Mouse (Mus musculus): ENCODE measurements around the gene Chaf1a. TPM values are rescaled to one million over a fixed set of nuclear protein-coding genes. Genes with fewer than 3 reads are reported as not detected.

Chaf1a gene
- total and polyA plus RNA-seq, 2 experiments from 2014 or later, result 2.7 to 2.8 TPM

DNA sequence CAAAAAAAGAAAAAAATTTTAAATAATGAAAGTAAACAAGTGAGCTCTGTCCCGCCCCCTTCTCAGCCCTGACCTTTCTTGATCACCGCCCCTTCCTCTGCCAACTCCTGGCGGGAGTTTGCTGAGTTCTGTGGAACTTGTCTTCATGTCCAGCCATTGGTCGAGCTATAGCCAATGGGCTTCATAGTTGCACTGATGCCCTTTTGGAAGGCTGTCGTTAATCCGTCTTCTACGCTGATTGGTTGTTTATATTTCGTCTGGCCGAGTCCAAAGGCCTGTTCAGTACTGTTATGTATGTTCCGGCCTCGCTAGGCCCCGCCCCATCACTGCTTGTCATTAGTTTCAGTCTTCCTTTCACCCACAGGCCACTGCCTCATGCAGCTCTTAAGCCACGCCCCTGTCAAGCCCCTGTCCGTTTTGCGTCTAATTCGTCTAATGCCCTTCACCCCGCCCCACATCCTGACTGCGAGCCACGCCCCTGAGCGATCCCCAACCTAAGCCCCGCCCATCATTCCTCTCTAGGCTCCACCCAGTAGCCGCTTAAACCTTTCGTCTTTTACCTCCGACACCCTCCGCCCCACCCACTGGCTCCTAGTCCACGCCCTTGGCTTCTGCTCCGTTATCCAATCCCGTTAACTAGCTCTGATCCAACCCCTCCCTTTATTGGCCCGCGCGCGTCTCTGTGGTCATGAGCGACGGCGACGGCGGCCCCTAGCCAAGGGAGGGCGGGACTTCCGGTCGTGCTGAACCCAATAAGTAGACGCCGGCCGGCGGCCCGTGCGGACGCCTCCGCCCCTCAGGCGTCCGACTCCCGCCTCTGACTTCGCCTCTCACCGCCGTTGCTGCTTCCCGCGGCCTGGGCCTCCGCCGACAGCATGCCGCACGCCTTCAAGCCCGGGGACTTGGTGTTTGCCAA, 38.9 kb downstream of the Chaf1a start, which contains the start of gene Hdgfl2:
TSS of gene Hdgfl2 (plus strand) at position 755 of the 916 bp plus-strand sequence.
- no peaks in the 10 kb centered on the region for H3K27me3 ChIP-seq (ENCODE audit: insufficient read depth, low read length)
- H3K27ac ChIP-seq (ENCODE audit: low read depth, low read length), result peak within 1 kb of the TSS; percentile 75
- peaks cover 22% of the 10 kb centered on the region for H3K4me1 ChIP-seq (ENCODE audit: insufficient read depth, low read length)
- peak within 1 kb of the TSS; percentile 81 for H3K9ac ChIP-seq (replicated peaks; ENCODE audit: low read length, poor library complexity, severe bottlenecking)
- H3K36me3 ChIP-seq (ENCODE audit: insufficient read depth, low read length), result no peaks in the 10 kb centered on the region
- no peak for TF ChIP-seq CTCF (IDR thresholded peaks at IDR 0.05)
- ATAC-seq (ENCODE audit: low FRiP score) (peak; percentile 93), DNase-seq (ENCODE audit: low spot score) (peak; percentile 100)
- peak within 1 kb of the TSS; percentile 98 for H3K4me2 ChIP-seq (ENCODE audit: low read depth, low read length, poor library complexity, severe bottlenecking)
- no peaks in the 10 kb centered on the region for H3K9me3 ChIP-seq (ENCODE audit: low read length)
- H3K4me3 ChIP-seq (ENCODE audit: low read depth, low read length), result peak within 1 kb of the TSS; percentile 98
- under 1% methylated on average over 61 of the region's 61 CpGs for WGBS

GRCm38 (mm10) chr17:56079921-56080320, 39.7 kb downstream of the Chaf1a start:
- 2% methylated on average over 11 of the region's 11 CpGs for WGBS
- Histone ChIP-seq H3K27ac (ENCODE audit: low read depth, low read length) (peak overlapping the region; percentile 75), H3K36me3 (ENCODE audit: insufficient read depth, low read length) (no peaks in the 10 kb centered on the region)

DNA sequence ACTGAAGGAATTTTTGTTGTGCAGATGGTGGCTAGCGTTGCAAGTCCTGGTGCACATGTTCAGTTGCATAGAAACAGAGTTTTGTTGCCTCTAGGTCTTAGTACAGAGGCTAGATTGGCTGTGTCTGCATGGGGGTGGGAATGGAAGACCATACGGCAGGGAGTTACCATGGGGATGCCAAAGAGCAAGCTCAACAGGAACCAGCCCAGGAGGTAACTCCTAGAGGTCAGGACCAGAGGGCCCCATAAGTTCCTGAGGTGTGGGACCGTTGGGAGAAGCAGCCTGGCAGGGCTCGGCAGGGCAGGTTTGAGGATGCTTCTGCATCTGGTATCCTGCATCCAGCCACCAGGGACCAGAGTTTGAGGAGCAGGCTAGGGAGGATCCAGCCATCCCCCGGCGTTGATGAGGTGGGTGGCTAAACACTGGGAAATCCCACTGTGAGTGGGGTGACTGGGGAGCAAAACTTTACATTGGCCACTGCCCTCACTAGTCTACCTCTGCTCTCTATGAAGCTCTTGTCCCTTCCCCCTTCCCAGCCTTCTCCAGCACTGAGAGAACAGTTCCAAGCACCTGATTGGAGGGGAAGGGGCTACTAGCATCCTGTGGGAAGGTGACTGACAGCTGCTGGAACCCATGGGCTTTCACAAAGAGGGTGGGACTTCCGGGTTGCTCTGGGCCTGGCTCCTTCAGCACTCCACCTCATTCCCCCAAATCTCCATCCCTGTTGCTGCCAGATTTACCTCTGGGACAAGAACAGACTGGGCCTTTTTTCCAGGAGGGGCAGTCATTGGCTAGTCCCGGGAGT, 40.7 kb downstream of the Chaf1a start:
- Histone ChIP-seq H3K27ac (ENCODE audit: low read depth, low read length) (0 out of 2 replicates have a peak overlapping the region, but pooled peaks have one; percentile 26), H3K27me3 (ENCODE audit: insufficient read depth, low read length) (no peaks in the 10 kb centered on the region), H3K9ac (replicated peaks; ENCODE audit: low read length, poor library complexity, severe bottlenecking) (peak overlapping the region; percentile 81), H3K4me3 (ENCODE audit: low read depth, low read length) (peak overlapping the region; percentile 98), H3K36me3 (ENCODE audit: insufficient read depth, low read length) (no peaks in the 10 kb centered on the region), H3K4me2 (ENCODE audit: low read depth, low read length, poor library complexity, severe bottlenecking) (peak overlapping the region; percentile 98), H3K4me1 (ENCODE audit: insufficient read depth, low read length) (peaks cover 16% of the 10 kb centered on the region), H3K9me3 (ENCODE audit: low read length) (no peaks in the 10 kb centered on the region)
- DNase-seq (ENCODE audit: low spot score) (peak; percentile 90), ATAC-seq (ENCODE audit: low FRiP score) (peak; percentile 28)
- TF ChIP-seq CTCF (IDR thresholded peaks at IDR 0.05), result peak; percentile 9; the same call in 1 of the 2 replicates
- WGBS, result 11% methylated on average over 8 of the region's 8 CpGs

More at GRCm38 (mm10) chr17:56079921-56080320, 39.7 kb downstream of the Chaf1a start:
- peak overlapping the region; percentile 81 for H3K9ac ChIP-seq (replicated peaks; ENCODE audit: low read length, poor library complexity, severe bottlenecking)
- peaks cover 21% of the 10 kb centered on the region for H3K4me1 ChIP-seq (ENCODE audit: insufficient read depth, low read length)
- ATAC-seq (ENCODE audit: low FRiP score) (no peak), DNase-seq (ENCODE audit: low spot score) (no peak)
- no peaks in the 10 kb centered on the region for H3K27me3 ChIP-seq (ENCODE audit: insufficient read depth, low read length)
- TF ChIP-seq CTCF (IDR thresholded peaks at IDR 0.05), result no peak
- no peaks in the 10 kb centered on the region for H3K9me3 ChIP-seq (ENCODE audit: low read length)
- peak overlapping the region; percentile 98 for H3K4me2 ChIP-seq (ENCODE audit: low read depth, low read length, poor library complexity, severe bottlenecking)
- H3K4me3 ChIP-seq (ENCODE audit: low read depth, low read length), result peak overlapping the region; percentile 98

- Histone ChIP-seq H3K27ac (ENCODE audit: low read depth, low read length) (no peak overlapping the region), H3K36me3 (ENCODE audit: insufficient read depth, low read length) (peaks cover 36% of the 10 kb centered on the region), H3K9ac (replicated peaks; ENCODE audit: low read length, poor library complexity, severe bottlenecking) (no peak overlapping the region), H3K4me2 (ENCODE audit: low read depth, low read length, poor library complexity, severe bottlenecking) (no peak overlapping the region), H3K9me3 (ENCODE audit: low read length) (no peaks in the 10 kb centered on the region), H3K4me3 (ENCODE audit: low read depth, low read length) (no peak overlapping the region), H3K27me3 (ENCODE audit: insufficient read depth, low read length) (no peaks in the 10 kb centered on the region), H3K4me1 (ENCODE audit: insufficient read depth, low read length) (no peaks in the 10 kb centered on the region)
- TF ChIP-seq CTCF (IDR thresholded peaks at IDR 0.05), result no peak
- DNase-seq (ENCODE audit: low spot score) (no peak), ATAC-seq (ENCODE audit: low FRiP score) (no peak)
- 100% methylated on average over 1 of the region's 1 CpGs for WGBS
Observed at GRCm38 (mm10) chr17:56092312-56092711, 52.1 kb downstream of the Chaf1a start.

DNA sequence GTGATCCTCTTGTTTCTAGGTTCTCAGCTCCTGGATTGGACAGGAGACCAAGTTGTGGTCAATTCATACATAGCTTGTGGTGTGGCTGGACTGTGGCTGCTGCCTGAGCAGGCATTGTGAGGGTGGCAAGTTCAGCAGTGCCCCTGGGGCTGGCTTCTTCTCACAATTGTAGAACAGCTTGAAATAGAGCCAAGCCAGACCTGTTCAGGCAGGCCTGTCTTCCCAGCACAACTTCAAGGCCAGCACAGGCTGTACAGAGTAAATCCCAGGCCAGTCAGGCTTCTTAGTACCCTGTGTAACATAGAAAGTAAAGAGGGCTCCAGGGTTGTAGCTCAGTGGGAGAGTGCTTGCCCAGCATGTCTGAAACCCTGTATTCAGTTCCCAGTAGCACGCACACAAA, 52.6 kb downstream of the Chaf1a start:
- H3K27ac ChIP-seq (ENCODE audit: low read depth, low read length), result no peak overlapping the region
- H3K9me3 ChIP-seq (ENCODE audit: low read length), result no peaks in the 10 kb centered on the region
- H3K4me1 ChIP-seq (ENCODE audit: insufficient read depth, low read length), result no peaks in the 10 kb centered on the region
- DNase-seq (ENCODE audit: low spot score) (no peak), ATAC-seq (ENCODE audit: low FRiP score) (no peak)
- no peak overlapping the region for H3K4me2 ChIP-seq (ENCODE audit: low read depth, low read length, poor library complexity, severe bottlenecking)
- H3K4me3 ChIP-seq (ENCODE audit: low read depth, low read length), result no peak overlapping the region
- H3K27me3 ChIP-seq (ENCODE audit: insufficient read depth, low read length), result no peaks in the 10 kb centered on the region
- TF ChIP-seq CTCF (IDR thresholded peaks at IDR 0.05), result no peak
- no peak overlapping the region for H3K9ac ChIP-seq (replicated peaks; ENCODE audit: low read length, poor library complexity, severe bottlenecking)
- WGBS, result 100% methylated on average over 1 of the region's 1 CpGs
- peaks cover 40% of the 10 kb centered on the region for H3K36me3 ChIP-seq (ENCODE audit: insufficient read depth, low read length)
